ENCODE assay signal across 8 mouse cellular contexts in the genomic region with DNA sequence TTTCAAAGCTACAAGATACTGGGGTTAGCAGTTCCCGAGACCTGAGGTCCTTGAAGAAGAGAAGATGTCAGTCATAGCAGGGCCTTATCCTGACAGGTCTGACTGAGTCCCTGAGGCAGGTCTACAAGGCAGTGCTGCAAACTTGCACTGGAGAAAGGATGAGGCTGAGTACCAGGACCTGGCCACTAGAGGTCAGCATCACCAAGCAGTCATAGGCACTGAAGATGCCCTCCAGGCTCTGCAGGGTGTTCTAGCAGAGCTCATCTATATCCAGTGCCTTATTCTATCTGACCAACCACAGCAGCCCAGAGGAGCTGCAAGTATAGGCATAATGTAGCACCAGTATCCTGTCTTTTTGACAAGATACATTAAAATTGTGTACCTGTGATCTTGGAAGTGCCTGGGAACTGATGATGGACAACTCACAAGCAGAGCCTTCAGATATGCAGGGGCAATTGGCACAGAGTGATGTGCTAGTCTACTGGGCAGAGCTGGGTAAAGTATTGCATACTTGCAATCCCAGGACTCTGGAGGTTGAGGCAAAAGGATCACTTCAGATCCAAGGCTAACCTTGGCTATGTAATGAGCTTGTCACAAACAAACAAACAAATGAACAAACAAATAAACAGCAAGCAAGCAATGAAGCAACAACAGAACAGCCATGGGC. TPM values are rescaled to one million over a fixed set of nuclear protein-coding genes. Genes with fewer than 3 reads are reported as not detected.
A peak's percentile ranks its signal among the peaks of the same experiment; 100 is the strongest.
DNase-seq lines count a peak whose midpoint lies in the region; ATAC-seq and TF ChIP-seq lines count a peak whose summit lies in the region.

No protein-coding gene starts in this region.

- H3K4me1 ChIP-seq in ES-Bruce4 (ENCODE audit: control insufficient read depth, insufficient read depth, low read length): no peaks in the 10 kb centered on the region
- H3K4me1 ChIP-seq in heart, embryonic 16.5 days (ENCODE audit: control insufficient read depth, insufficient read depth, low read length): no peaks in the 10 kb centered on the region
- H3K4me1 ChIP-seq in liver, embryonic 12.5 days: no peaks in the 10 kb centered on the region

- no peak overlapping the region for H3K4me2 ChIP-seq in heart, embryonic 16.5 days (ENCODE audit: low read depth, low read length)
- H3K4me2 ChIP-seq in liver, embryonic 12.5 days: no peak overlapping the region

- 14% methylated on average over 1 of the region's 1 CpGs for WGBS in heart, embryonic 16.5 days
- 11% methylated on average over 1 of the region's 1 CpGs for WGBS in liver, embryonic 12.5 days (ENCODE audit: insufficient replicate concordance)

- peak; percentile 88 for DNase-seq in brain, embryonic 14.5 days (ENCODE audit: low read depth)
- peak; percentile 64 to 83 for DNase-seq in kidney, postnatal 36 days
- DNase-seq in neural tube, embryonic 10.5 days (ENCODE audit: extremely low spot score, low spot score): peak; percentile 71
- DNase-seq in telencephalon, adult 2 months (ENCODE audit: low read depth, low spot score): peak; percentile 70

- ATAC-seq in erythroid progenitor cell, adult 5-6 weeks (replicated peaks; ENCODE audit: low FRiP score, poor library complexity, severe bottlenecking): peak; percentile 88
- ATAC-seq in heart, embryonic 16.5 days (replicated peaks; ENCODE audit: extremely low read depth, insufficient read depth, low FRiP score): peak; percentile 87
- peak; percentile 59; the same call in 1 of the 2 replicates for ATAC-seq in liver, embryonic 12.5 days

- H3K9ac ChIP-seq in ES-Bruce4 (ENCODE audit: low read depth, poor library complexity, severe bottlenecking): no peak overlapping the region
- H3K9ac ChIP-seq in heart, embryonic 16.5 days (ENCODE audit: low read length): no peak overlapping the region
- H3K9ac ChIP-seq in liver, embryonic 12.5 days: no peak overlapping the region

- H3K36me3 ChIP-seq in ES-Bruce4 (ENCODE audit: control insufficient read depth, insufficient read depth, low read length, poor library complexity, severe bottlenecking): no peaks in the 10 kb centered on the region
- H3K36me3 ChIP-seq in heart, embryonic 16.5 days (ENCODE audit: control insufficient read depth, insufficient read depth): no peaks in the 10 kb centered on the region
- no peaks in the 10 kb centered on the region for H3K36me3 ChIP-seq in liver, embryonic 12.5 days

- no peak for TF ChIP-seq POLR2A in ES-Bruce4 (IDR thresholded peaks at IDR 0.05; ENCODE audit: insufficient read depth, low read length)
- TF ChIP-seq POLR2A in brain, embryonic 14.5 days (IDR thresholded peaks at IDR 0.05; ENCODE audit: borderline replicate concordance, extremely low read depth, insufficient read depth, insufficient read length, poor library complexity, severe bottlenecking): no peak

- no peak overlapping the region for H3K27ac ChIP-seq in ES-Bruce4 (ENCODE audit: insufficient read depth, low read length)
- H3K27ac ChIP-seq in heart, embryonic 16.5 days (ENCODE audit: low read length): no peak overlapping the region
- no peak overlapping the region for H3K27ac ChIP-seq in liver, embryonic 12.5 days

- no peak overlapping the region for H3K4me3 ChIP-seq in ES-Bruce4 (ENCODE audit: low read depth, low read length)
- H3K4me3 ChIP-seq in heart, embryonic 16.5 days (ENCODE audit: low read length): no peak overlapping the region
- no peak overlapping the region for H3K4me3 ChIP-seq in liver, embryonic 12.5 days

- peak; percentile 92 for TF ChIP-seq CTCF in ES-Bruce4 (IDR thresholded peaks at IDR 0.05; ENCODE audit: low read depth, low read length)
- TF ChIP-seq CTCF in brain, embryonic 14.5 days (IDR thresholded peaks at IDR 0.05; ENCODE audit: borderline replicate concordance, extremely low read depth, insufficient read depth, insufficient read length): peak; percentile 85; the same call in 1 of the 2 replicates

- TF ChIP-seq EP300 in ES-Bruce4 (IDR thresholded peaks at IDR 0.05; ENCODE audit: insufficient read depth, low read depth, low read length): no peak

- H3K27me3 ChIP-seq in ES-Bruce4 (ENCODE audit: control insufficient read depth, insufficient read depth, low read length, poor library complexity, severe bottlenecking): no peaks in the 10 kb centered on the region
- H3K27me3 ChIP-seq in heart, embryonic 16.5 days (ENCODE audit: control insufficient read depth, insufficient read depth, low read length): no peaks in the 10 kb centered on the region
- H3K27me3 ChIP-seq in liver, embryonic 12.5 days (replicated peaks): no peaks in the 10 kb centered on the region

- no peaks in the 10 kb centered on the region for H3K9me3 ChIP-seq in ES-Bruce4 (replicated peaks; ENCODE audit: control insufficient read depth, insufficient read depth, low read length, poor library complexity, severe bottlenecking)
- no peaks in the 10 kb centered on the region for H3K9me3 ChIP-seq in heart, embryonic 16.5 days (replicated peaks; ENCODE audit: control insufficient read depth, low read length)
- H3K9me3 ChIP-seq in liver, embryonic 12.5 days (replicated peaks): no peaks in the 10 kb centered on the region

RNA-seq across cellular contexts. Expression of a gene that starts 12.0 kb away (rescaled TPM):
- polyA plus RNA-seq in ES-Bruce4 (2011; ENCODE audit: insufficient read depth, insufficient read length, low read depth, missing spikeins): 2.3 and 3.3 TPM in 2 replicates
- 17.7 and 24.8 TPM in 2 replicates for polyA plus RNA-seq in brain, embryonic 14.5 days (2012; rRNA removed)
- 1.3 TPM in 1 of 2 replicates, not detected in the other for total RNA-seq in erythroid progenitor cell, adult 5-6 weeks (2015; ENCODE audit: low replicate concordance)
- total RNA-seq in erythroid progenitor cell, adult 5-6 weeks (2017; ENCODE audit: low replicate concordance): not detected in 2 replicates
- polyA plus RNA-seq in heart, embryonic 16.5 days (2015; fragmentation: Nextera tagmentation; extraction: Ambion mirVana): 42.9 and 53.3 TPM in 2 replicates
- polyA plus RNA-seq in liver, embryonic 12.5 days (2016; fragmentation: Nextera tagmentation; extraction: Ambion mirVana): 5.1 and 5.3 TPM in 2 replicates
